Mouse (Mus musculus) C2C12 (cell line): ENCODE measurements around the gene Txn1.

ENCODE experiments used
- CTCF ChIP-seq: IDR thresholded peaks from one replicate; pipeline ENCODE4 v1.5.1; 2011; ENCODE audit not compliant: control insufficient read depth, insufficient read depth, insufficient read length
- MAX ChIP-seq: IDR thresholded peaks from one replicate; pipeline ENCODE4 v1.6.1; 2011; ENCODE audit warnings: mild to moderate bottlenecking, control low read depth
- MYOD1 ChIP-seq: IDR thresholded peaks from one replicate; pipeline ENCODE4 v1.6.1; 2011; ENCODE audit warnings: low read depth; ENCODE audit not compliant: control insufficient read depth, insufficient read length
- MYOG ChIP-seq: IDR thresholded peaks from one replicate; pipeline ENCODE4 v1.6.1; 2011; ENCODE audit not compliant: control insufficient read depth, insufficient read length; ENCODE audit errors: extremely low read depth

DNA sequence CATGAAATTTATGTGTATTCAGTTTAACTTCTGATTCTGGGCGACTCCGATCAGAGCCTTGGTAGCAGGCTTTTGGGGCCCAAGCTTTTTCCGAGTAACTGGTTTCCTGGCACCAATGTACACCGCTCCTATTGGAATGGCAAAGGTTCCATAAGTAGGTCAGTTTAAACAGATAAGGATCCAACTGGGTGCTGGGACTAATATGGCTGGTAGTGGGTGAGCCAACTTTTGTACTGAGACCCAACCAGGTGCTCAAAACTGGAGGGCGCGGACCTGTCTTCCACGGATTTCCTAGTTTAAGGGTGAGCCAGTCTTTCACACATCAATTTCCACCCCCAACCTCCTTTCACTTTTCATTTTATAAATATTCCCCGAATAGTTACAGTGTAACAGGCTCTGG, 1.2 kb downstream of the Txn1 start:
- TF ChIP-seq MYOD1 (no peak), CTCF (no peak), MAX (no peak), MYOG (no peak)
